12 mouse cellular contexts compared by ENCODE assay signal in genomic region chr10:83079755-83080154, GRCm38 (mm10).
DNase-seq lines count a peak whose midpoint lies in the region; ATAC-seq and TF ChIP-seq lines count a peak whose summit lies in the region.
"Had no signal": no experiment of that assay in that cellular context is flagged by ENCODE, and none has a peak within 500 bp of the region (broad histone marks: within the 10 kb centered on the region; RNA-seq: fewer than 3 reads in every experiment).

No protein-coding gene starts in this region.

- WGBS in hindbrain, embryonic 11.5 days: 81% methylated on average over 13 of the region's 13 CpGs
- 74% methylated on average over 13 of the region's 13 CpGs for WGBS in hindbrain, postnatal 0 days
- WGBS in heart, embryonic 16.5 days: 36% methylated on average over 13 of the region's 13 CpGs

- DNase-seq in hindbrain, embryonic 11.5 days (ENCODE audit: low spot score): no peak
- no peak for DNase-seq in hindbrain, postnatal 0 days (ENCODE audit: low spot score)
- peak; percentile 26 for DNase-seq in T-cell, adult 2 months (ENCODE audit: low spot score)
- DNase-seq in cerebellum, adult 8-10 months: no peak
- DNase-seq: cerebellum, adult 9-10 months; gastrocnemius, postnatal 36 days; right cerebral cortex, postnatal 14 days had no signal

- H3K4me2 ChIP-seq in hindbrain, embryonic 11.5 days (replicated peaks; ENCODE audit: low read depth, low read length): no peak overlapping the region
- H3K4me2 ChIP-seq in hindbrain, postnatal 0 days (ENCODE audit: low read depth, low read length): no peak overlapping the region
- H3K4me2 ChIP-seq in heart, embryonic 16.5 days (ENCODE audit: low read depth, low read length): peak overlapping the region; percentile 8; the same call in 1 of the 2 replicates
- H3K4me2 ChIP-seq: embryonic facial prominence, embryonic 12.5 days; lung, embryonic 15.5 days had no signal

- no peaks in the 10 kb centered on the region for H3K9me3 ChIP-seq in hindbrain, embryonic 11.5 days (ENCODE audit: control insufficient read depth, low read length)
- H3K9me3 ChIP-seq in hindbrain, postnatal 0 days (ENCODE audit: low read length): no peaks in the 10 kb centered on the region
- H3K9me3 ChIP-seq in heart, embryonic 16.5 days (replicated peaks; ENCODE audit: control insufficient read depth, low read length): no peaks in the 10 kb centered on the region
- H3K9me3 ChIP-seq: embryonic facial prominence, embryonic 12.5 days; lung, embryonic 15.5 days had no signal

- H3K27ac ChIP-seq in hindbrain, embryonic 11.5 days (ENCODE audit: low read depth, low read length): no peak overlapping the region
- H3K27ac ChIP-seq in hindbrain, postnatal 0 days: no peak overlapping the region
- H3K27ac ChIP-seq in heart, embryonic 16.5 days (ENCODE audit: low read length): peak overlapping the region; percentile 84
- H3K27ac ChIP-seq: lung, embryonic 15.5 days had no signal

- H3K27me3 ChIP-seq in hindbrain, embryonic 11.5 days (ENCODE audit: control insufficient read depth, insufficient read depth, low read length): no peaks in the 10 kb centered on the region
- H3K27me3 ChIP-seq in hindbrain, postnatal 0 days (ENCODE audit: insufficient read depth, low read length): no peaks in the 10 kb centered on the region
- no peaks in the 10 kb centered on the region for H3K27me3 ChIP-seq in heart, embryonic 16.5 days (ENCODE audit: control insufficient read depth, insufficient read depth, low read length)
- H3K27me3 ChIP-seq: embryonic facial prominence, embryonic 12.5 days; lung, embryonic 15.5 days had no signal

- no peak for TF ChIP-seq CTCF in hindbrain, postnatal 0 days (IDR thresholded peaks at IDR 0.05; ENCODE audit: low read depth)

- no peak overlapping the region for H3K4me3 ChIP-seq in hindbrain, embryonic 11.5 days (ENCODE audit: low read depth, low read length)
- H3K4me3 ChIP-seq in hindbrain, postnatal 0 days (ENCODE audit: low read length): no peak overlapping the region
- H3K4me3 ChIP-seq in heart, embryonic 16.5 days (ENCODE audit: low read length): no peak overlapping the region
- H3K4me3 ChIP-seq: embryonic facial prominence, embryonic 12.5 days; lung, embryonic 15.5 days had no signal

- H3K36me3 ChIP-seq in hindbrain, embryonic 11.5 days (ENCODE audit: control insufficient read depth, insufficient read depth, low read length): no peaks in the 10 kb centered on the region
- no peaks in the 10 kb centered on the region for H3K36me3 ChIP-seq in hindbrain, postnatal 0 days (ENCODE audit: insufficient read depth, low read length)
- H3K36me3 ChIP-seq in heart, embryonic 16.5 days (ENCODE audit: control insufficient read depth, insufficient read depth): no peaks in the 10 kb centered on the region
- H3K36me3 ChIP-seq: embryonic facial prominence, embryonic 12.5 days; lung, embryonic 15.5 days had no signal

- H3K4me1 ChIP-seq in hindbrain, embryonic 11.5 days (replicated peaks; ENCODE audit: control insufficient read depth, insufficient read depth, low read length): peaks cover 11% of the 10 kb centered on the region; the same call in 1 of the 2 replicates
- H3K4me1 ChIP-seq in hindbrain, postnatal 0 days (ENCODE audit: insufficient read depth, low read length): peaks cover 24% of the 10 kb centered on the region
- peaks cover 54% of the 10 kb centered on the region for H3K4me1 ChIP-seq in heart, embryonic 16.5 days (ENCODE audit: control insufficient read depth, insufficient read depth, low read length)

- ATAC-seq in hindbrain, embryonic 11.5 days (ENCODE audit: low FRiP score): 0 out of 2 replicates have a peak, but pooled peaks have one; percentile 12
- ATAC-seq in hindbrain, postnatal 0 days: no peak
- peak; percentile 33; the same call in 1 of the 2 replicates for ATAC-seq in heart, embryonic 16.5 days (replicated peaks; ENCODE audit: extremely low read depth, insufficient read depth, low FRiP score)
- ATAC-seq in megakaryocyte progenitor cell, adult 5-6 weeks (replicated peaks; ENCODE audit: poor library complexity): peak; percentile 8; the same call in 1 of the 2 replicates
- ATAC-seq in frontal cortex, adult (ENCODE audit: low TSS enrichment): no peak

- H3K9ac ChIP-seq in hindbrain, embryonic 11.5 days (ENCODE audit: low read depth, low read length): no peak overlapping the region
- H3K9ac ChIP-seq in hindbrain, postnatal 0 days (replicated peaks; ENCODE audit: low read length): no peak overlapping the region
- H3K9ac ChIP-seq in heart, embryonic 16.5 days (ENCODE audit: low read length): no peak overlapping the region
- H3K9ac ChIP-seq: embryonic facial prominence, embryonic 12.5 days; lung, embryonic 15.5 days had no signal

Comparison
In these comparisons a context has a peak if more than half of its experiments do, and no peak if none do; other contexts are left out.
1. ATAC-seq: peak in hindbrain, embryonic 11.5 days (single experiment), heart, embryonic 16.5 days (single experiment) and megakaryocyte progenitor cell, adult 5-6 weeks (single experiment); none in hindbrain, postnatal 0 days (single experiment) and frontal cortex, adult (single experiment).